Mouse (Mus musculus): Measurements from ENCODE around the gene Fam47e.

Fam47e gene

DNA sequence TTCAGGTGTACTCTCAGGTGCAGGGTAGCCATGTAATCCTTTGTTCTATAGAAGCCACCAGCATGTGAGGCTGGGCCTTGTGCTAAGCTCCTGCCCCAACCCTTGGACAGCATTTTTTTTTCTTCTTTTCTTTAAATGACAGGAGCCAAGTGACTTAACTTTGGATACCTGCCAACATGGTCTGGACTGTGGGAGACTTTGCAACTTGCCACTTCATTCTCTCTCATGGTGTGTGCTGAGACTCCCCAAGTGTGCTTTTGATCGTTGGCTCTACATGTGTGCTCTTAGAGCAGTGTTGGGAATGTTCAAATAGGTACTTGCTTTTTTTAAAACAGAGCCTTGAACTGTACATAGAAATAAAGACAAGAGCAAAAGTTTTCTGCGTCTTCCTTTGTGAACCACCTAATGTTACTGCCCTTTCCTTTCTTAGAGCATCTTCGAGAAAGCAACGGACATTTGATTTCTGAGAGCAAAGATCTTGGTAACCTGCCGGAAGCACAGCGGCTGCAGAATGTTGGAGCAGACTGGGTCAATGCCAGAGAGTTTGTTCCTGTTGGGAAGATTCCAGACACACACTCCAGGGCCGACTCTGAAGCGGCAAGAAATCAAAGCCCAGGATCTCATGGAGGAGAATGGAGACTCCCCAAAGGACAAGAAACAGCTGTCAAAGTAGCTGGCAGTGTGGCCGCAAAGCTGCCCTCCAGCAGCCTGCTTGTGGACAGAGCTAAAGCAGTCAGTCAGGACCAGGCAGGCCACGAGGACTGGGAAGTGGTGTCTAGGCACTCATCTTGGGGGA is 49.8 kb downstream of the Fam47e start:
- no peak for DNase-seq

- DNase-seq = no peak
Observed at GRCm38 (mm10) chr5:92607492-92608229, 52.8 kb downstream of the Fam47e start.

DNA sequence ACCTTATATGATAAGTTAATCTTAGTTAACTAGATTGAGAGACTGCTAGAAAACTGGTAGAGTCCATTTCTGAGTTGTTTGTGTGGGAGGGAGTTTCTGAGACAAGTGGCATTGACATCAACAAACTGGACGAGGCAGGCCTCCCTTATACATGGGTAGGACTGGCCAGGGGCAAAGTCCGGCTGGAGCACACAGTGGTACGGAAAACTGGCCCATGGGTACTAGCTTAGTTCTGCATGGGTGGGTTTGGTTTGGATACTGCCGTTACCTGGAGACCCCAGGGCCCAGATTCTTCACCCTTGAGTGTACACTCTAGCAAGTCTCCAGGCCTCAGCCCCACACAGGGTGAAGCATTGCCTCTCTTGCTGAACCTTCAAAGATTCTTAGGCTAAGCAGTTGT is 57.9 kb downstream of the Fam47e start:
- no peak for DNase-seq

DNA sequence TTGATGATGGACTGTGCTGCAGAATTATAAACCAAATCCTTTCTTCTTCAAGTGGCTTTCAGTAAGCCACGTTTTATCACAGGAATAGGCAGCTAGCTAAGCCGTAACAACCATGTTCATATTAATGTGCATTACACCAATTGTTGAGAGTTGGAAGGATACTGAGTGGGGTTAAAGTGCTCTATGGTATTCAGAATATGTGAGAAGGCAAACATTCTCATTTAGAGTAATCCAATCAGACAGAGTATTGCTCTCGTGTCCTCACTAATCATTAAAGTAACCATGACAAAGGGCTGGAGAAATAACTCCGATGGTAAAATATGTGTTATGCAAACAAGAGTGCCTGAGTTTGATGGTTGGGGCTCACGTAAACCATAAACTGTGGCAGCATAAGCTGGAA is 67.0 kb downstream of the Fam47e start:
- DNase-seq = no peak

DNA sequence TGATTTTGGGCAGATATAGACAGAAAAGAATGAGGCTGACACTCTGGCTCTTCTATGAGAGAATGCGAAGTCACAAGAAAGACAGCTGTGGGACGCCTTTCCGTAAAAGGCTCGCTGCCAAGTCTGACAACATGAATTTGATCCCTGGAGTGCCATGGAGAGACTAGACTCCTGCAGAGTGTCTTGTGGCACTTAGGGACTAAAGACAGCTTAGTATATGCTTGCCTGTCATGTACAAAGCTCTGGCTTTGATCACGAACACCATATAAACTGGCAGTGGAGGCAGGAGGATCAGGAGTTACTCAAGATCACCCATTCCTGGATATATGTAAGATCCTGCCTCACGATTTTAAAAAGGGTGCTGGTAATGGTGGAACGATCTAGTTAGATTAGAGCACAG is 73.0 kb downstream of the Fam47e start:
- DNase-seq = no peak

GRCm38 (mm10) chr5:92633526-92633925 is 78.7 kb downstream of the Fam47e start:
- DNase-seq = no peak

GRCm38 (mm10) chr5:92634916-92635315 is 80.0 kb downstream of the Fam47e start:
- no peak for DNase-seq

DNA sequence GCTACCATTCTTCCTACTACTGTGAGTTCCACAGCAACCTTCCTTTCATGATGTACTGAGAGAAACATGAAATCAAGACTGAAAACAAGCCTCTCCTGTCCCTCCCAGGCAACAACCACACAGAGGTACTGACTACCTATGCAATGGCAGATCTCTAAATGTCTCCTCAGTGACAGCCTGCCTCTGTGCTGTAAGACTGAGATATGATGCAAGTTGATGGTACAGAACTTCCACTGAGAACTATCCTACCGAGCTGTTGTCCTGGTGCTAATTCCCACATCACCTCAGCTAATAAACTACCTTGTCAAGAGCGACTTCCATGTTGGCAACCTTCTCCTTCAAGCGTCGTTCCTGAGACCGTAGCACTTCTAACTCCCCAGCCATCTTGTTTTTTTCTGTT is 81.0 kb downstream of the Fam47e start:
- no peak for DNase-seq

DNA sequence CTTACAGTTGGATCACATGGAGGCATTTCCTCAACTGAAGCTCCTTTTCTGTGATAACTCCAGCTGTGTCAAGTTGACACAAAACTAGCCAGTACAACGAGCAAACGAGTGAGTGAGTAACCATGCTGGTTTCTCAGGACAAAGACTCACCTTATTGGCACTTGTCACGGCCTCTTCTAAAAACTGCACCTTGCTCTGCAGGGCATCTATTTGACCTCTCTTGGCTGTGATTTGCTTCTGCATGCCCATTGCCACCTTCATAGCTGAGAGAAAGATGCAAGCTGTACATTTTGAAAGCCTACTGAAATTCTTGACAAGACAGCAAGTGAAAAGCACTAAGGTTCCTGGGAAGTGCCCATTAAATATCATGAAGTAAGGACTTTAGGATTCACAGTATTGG is 86.0 kb downstream of the Fam47e start:
- no peak for DNase-seq
